Mouse (Mus musculus) liver, embryonic 14.5 days (tissue): ENCODE results near the gene Fbxo17. TPM values are rescaled to one million over a fixed set of nuclear protein-coding genes. Genes with fewer than 3 reads are reported as not detected.

Source experiments
- ATAC-seq: fragments of 200-750 bp; cut with Nextera tagmentation; 2 replicates; pipeline ENCODE4 v1.8.0; 2017; ENCODE audit warnings: moderate number of reproducible peaks, mild to moderate bottlenecking, moderate library complexity; ENCODE audit not compliant: insufficient read depth
- DNase-seq, 3 experiments: peaks; one replicate each; pipeline ENCODE4 v3.0.0-alpha.2; 2012 to 2013; ENCODE audit warnings: low read depth in 3 of 3, low spot score in 3 of 3
- H3K27ac ChIP-seq: fragments of 300-500 bp; sonication (generic); 2 replicates; pipeline ENCODE4 v1.5.1; 2014; ENCODE audit warnings: moderate library complexity, mild to moderate bottlenecking, control low read depth, inconsistent platforms
- H3K27me3 ChIP-seq: fragments of 300-500 bp; sonication (generic); 2 replicates; pipeline ENCODE4 v1.6.1; 2014; ENCODE audit warnings: mild to moderate bottlenecking, low read length, moderate library complexity; ENCODE audit not compliant: control insufficient read depth, insufficient read depth
- H3K36me3 ChIP-seq: fragments of 300-500 bp; sonication (generic); replicated peaks from 2 replicates; pipeline ENCODE4 v1.6.1; 2014; ENCODE audit warnings: low read depth; ENCODE audit not compliant: control insufficient read depth, insufficient read depth
- H3K4me1 ChIP-seq, 2 experiments: fragments of 200-500 bp in 1 of 2; fragments of 300-500 bp in 1 of 2; sonication (generic) in 1 of 2; replicated peaks; 2 replicates each; pipeline ENCODE4 v1.6.1; 2012 to 2014; ENCODE audit warnings: antibody characterized with exemption in 1 of 2, inconsistent platforms in 1 of 2, low read length in 1 of 2; ENCODE audit not compliant: control insufficient read depth in 2 of 2, insufficient read depth in 2 of 2
- H3K4me2 ChIP-seq: fragments of 300-500 bp; sonication (generic); 2 replicates; pipeline ENCODE4 v1.6.1; 2014; ENCODE audit warnings: low read depth, mild to moderate bottlenecking, control low read depth, moderate library complexity
- H3K4me3 ChIP-seq, 2 experiments: fragments of 200-500 bp in 1 of 2; fragments of 300-500 bp in 1 of 2; sonication (generic) in 1 of 2; 2 replicates each; pipeline ENCODE4 v1.5.1; 2012 to 2014; ENCODE audit warnings: low read depth in 2 of 2, low read length in 2 of 2, mild to moderate bottlenecking in 2 of 2, control low read depth in 1 of 2, inconsistent platforms in 1 of 2, moderate library complexity in 1 of 2; ENCODE audit not compliant: insufficient read depth in 1 of 2
- H3K9ac ChIP-seq: fragments of 300-500 bp; sonication (generic); replicated peaks from 2 replicates; pipeline ENCODE4 v1.6.1; 2014; ENCODE audit warnings: mild to moderate bottlenecking, control low read depth, moderate library complexity
- H3K9me3 ChIP-seq: fragments of 300-500 bp; sonication (generic); 2 replicates; pipeline ENCODE4 v1.6.1; 2016; ENCODE audit warnings: low read length, mixed read lengths; ENCODE audit not compliant: control insufficient read depth
- CTCF ChIP-seq: IDR thresholded peaks from 2 replicates; pipeline ENCODE4 v1.5.1; 2016; ENCODE audit warnings: antibody characterized with exemption, low read depth, control low read depth
- EP300 ChIP-seq: IDR thresholded peaks from 2 replicates; pipeline ENCODE4 v1.6.1; 2016; ENCODE audit warnings: antibody characterized with exemption, low read depth
- WGBS: fragments of 180-500 bp; shearing (Covaris S2); extraction: QIAGEN DNeasy Blood & Tissue Kit; methylation state at CpG from one replicate; pipeline ENCODE4 v1.1.7; 2014; ENCODE audit not compliant: insufficient replicate concordance; 5-methylcytosine and 5-hydroxymethylcytosine counted together
- polyA plus RNA-seq, 2 experiments: library from polyadenylated mRNA; depleted of rRNA in 1 of 2; stranded (reverse) in 1 of 2; unstranded in 1 of 2; fragments of >200 nt; fragmentation: Nextera tagmentation in 1 of 2; extraction: Ambion mirVana in 1 of 2; gene quantifications; 2 replicates each; pipeline versions ENCODE4 v1.2.1 to v1.2.3; 2012 to 2014

The Fbxo17 gene
- polyA plus RNA-seq, 2 experiments, result 0.76 to 0.93 TPM

DNA sequence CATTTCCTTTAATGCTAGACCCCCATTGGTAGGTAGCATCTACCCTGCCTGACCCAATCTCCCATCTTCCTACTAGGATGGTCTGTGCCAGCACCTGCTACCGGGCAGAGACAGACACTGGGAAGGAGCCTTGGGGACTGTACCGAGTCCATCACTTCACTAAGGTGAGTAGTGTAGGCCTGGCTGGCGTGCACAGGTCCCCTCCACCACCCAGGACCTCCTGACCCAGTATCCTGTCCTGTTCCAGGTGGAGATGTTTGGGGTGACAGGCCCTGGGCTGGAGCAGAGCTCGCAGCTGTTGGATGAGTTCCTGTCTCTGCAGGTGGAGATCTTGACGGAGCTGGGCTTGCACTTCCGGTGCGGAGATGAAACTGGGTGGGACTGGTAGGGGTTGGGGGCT, 33.3 kb downstream of the Fbxo17 start:
- H3K4me2 ChIP-seq, result no peak overlapping the region
- H3K4me1 ChIP-seq, result no peaks in the 10 kb centered on the region
- no peak overlapping the region for H3K9ac ChIP-seq
- ATAC-seq (no peak), DNase-seq (no peak)
- no peaks in the 10 kb centered on the region for H3K27me3 ChIP-seq
- no peaks in the 10 kb centered on the region for H3K9me3 ChIP-seq
- H3K27ac ChIP-seq, result no peak overlapping the region
- 80% methylated on average over 7 of the region's 7 CpGs for whole genome bisulfite sequencing
- TF ChIP-seq EP300 (no peak), CTCF (no peak)
- H3K36me3 ChIP-seq, result no peaks in the 10 kb centered on the region; the same call in 1 of the 2 replicates
- H3K4me3 ChIP-seq, result no peak overlapping the region

DNA sequence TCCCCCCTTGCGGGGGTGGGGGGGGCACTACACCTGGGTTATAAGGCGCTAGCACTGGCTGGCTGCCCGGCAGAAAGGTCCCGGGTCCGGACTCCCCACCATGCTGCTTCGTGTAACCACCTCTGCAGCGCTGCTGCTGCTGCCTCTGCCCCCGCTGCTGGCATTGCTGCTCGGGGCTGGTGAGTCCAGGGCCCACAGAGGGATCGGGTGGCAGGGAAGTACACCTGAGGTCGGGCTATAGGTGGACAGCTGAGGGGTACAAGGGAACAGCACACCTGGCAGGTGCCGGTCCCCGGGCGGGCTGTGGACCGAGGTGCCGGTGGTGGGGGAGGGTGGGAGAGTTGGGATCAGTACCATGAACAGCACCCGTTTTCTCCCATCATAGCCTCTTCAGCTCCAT, 39.5 kb downstream of the Fbxo17 start, which contains the start of gene Ccer2:
Gene Ccer2 (plus strand): TSS at position 96 of the 400 bp plus-strand sequence.
- no peaks in the 10 kb centered on the region for H3K36me3 ChIP-seq
- H3K4me1 ChIP-seq, result no peaks in the 10 kb centered on the region
- H3K27me3 ChIP-seq, result peaks cover 4% of the 10 kb centered on the region
- H3K9ac ChIP-seq, result no peak within 1 kb of the TSS
- H3K4me2 ChIP-seq, result no peak within 1 kb of the TSS
- no peak for TF ChIP-seq CTCF
- TF ChIP-seq EP300, result no peak
- H3K9me3 ChIP-seq, result no peaks in the 10 kb centered on the region
- no peak within 1 kb of the TSS for H3K4me3 ChIP-seq
- 6% methylated on average over 17 of the region's 17 CpGs for WGBS
- ATAC-seq (no peak), DNase-seq (no peak)
- no peak within 1 kb of the TSS for H3K27ac ChIP-seq

DNA sequence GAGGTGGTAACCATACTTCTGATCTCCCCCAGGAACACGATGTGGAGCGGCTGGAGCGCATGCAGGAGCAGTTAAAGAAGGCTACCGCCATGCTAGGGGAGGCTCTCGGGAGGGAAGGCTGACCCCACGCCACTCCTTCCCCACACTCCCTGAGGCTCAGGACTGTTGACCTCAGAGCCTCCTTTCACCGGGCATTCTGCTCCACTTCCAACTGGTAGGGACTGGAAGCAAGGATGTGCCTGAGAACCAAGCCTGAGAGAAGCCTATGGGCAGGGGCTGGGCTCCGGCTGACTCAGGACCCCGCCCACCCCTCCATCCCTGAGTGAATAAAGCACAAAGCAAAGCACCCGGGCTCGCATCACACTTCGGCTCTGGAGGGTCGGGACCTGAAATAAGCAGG, 42.0 kb downstream of the Fbxo17 start:
- H3K4me1 ChIP-seq, result no peaks in the 10 kb centered on the region
- 79% methylated on average over 13 of the region's 13 CpGs for WGBS
- TF ChIP-seq EP300 (no peak), CTCF (no peak)
- H3K9me3 ChIP-seq, result no peaks in the 10 kb centered on the region
- H3K36me3 ChIP-seq, result no peaks in the 10 kb centered on the region
- no peak for ATAC-seq
- no peak overlapping the region for H3K4me3 ChIP-seq
- no peak for DNase-seq
- H3K9ac ChIP-seq, result no peak overlapping the region
- H3K27me3 ChIP-seq, result peaks cover 4% of the 10 kb centered on the region
- no peak overlapping the region for H3K27ac ChIP-seq
- no peak overlapping the region for H3K4me2 ChIP-seq

DNA sequence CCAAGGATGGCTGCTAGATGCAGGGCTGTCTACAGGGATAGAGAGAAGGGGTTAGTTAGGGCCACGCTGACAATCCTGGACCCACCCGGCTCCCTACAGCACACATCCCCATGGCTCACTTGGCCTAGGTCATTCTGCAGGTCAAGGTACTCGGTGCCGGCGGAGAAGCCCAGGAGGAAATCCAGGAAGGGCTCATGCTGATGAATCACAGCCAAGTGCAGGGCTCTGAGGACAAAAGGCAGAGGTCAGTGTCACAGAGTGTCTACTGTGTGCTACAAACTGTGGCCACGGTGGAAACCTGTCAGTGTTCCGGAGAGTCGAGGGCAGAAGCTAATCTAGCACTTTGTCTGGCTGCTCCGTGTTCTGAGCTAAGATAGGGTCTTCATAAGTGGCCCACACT, 45.3 kb downstream of the Fbxo17 start:
- Histone ChIP-seq H3K27ac (no peak overlapping the region), H3K9me3 (no peaks in the 10 kb centered on the region), H3K9ac (no peak overlapping the region), H3K27me3 (no peaks in the 10 kb centered on the region), H3K4me2 (no peak overlapping the region), H3K4me1 (peaks cover 9 to 14% of the 10 kb centered on the region in 2 experiments), H3K4me3 (no peak overlapping the region), H3K36me3 (no peaks in the 10 kb centered on the region)
- DNase-seq, result no peak
- 80% methylated on average over 9 of the region's 9 CpGs for WGBS
- no peak for ATAC-seq
- TF ChIP-seq EP300 (no peak), CTCF (no peak)

DNA sequence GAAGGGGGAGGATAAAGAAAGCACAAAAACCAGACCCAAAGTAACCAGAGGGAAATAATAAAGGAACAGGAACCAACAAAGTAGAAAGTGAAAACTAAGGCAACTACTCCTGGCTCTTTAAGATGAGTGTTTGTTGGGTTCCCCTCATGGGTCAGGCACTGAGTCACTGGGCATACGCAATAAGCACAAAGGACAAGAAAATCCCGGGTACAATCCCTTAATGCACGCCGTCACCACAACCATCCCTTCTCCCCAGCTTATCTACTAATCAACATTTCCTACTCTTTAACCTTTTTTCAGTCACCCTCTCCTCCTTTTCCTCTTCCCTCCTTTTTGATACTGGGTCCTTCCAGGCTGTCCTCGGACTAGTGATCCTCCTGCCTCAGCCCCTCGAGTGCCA, 48.6 kb downstream of the Fbxo17 start:
- peak overlapping the region; percentile 5; the same call in 1 of the 2 replicates for H3K9ac ChIP-seq

More for the DNA sequence above, 48.6 kb downstream of the Fbxo17 start:
- DNase-seq, result no peak
- Histone ChIP-seq H3K4me3 (peak overlapping the region; percentile 83 to 87), H3K36me3 (no peaks in the 10 kb centered on the region), H3K27ac (no peak overlapping the region), H3K4me1 (peaks cover 21 to 29% of the 10 kb centered on the region in 2 experiments), H3K27me3 (no peaks in the 10 kb centered on the region), H3K4me2 (peak overlapping the region; percentile 92), H3K9me3 (no peaks in the 10 kb centered on the region)
- ATAC-seq, result no peak
- 64% methylated on average over 6 of the region's 6 CpGs for WGBS
- TF ChIP-seq CTCF, result no peak
- TF ChIP-seq EP300, result no peak
